Mouse (Mus musculus) stomach, postnatal 0 days (tissue): Measurements from ENCODE around the gene Hoxa3. TPM values are rescaled to one million over a fixed set of nuclear protein-coding genes. Genes with fewer than 3 reads are reported as not detected.
A peak's percentile ranks its signal among the peaks of the same experiment; 100 is the strongest.

Source experiments
- ATAC-seq: fragments of 200-750 bp; cut with Nextera tagmentation; 2 replicates; pipeline ENCODE4 v1.8.0; 2017; ENCODE audit not compliant: low FRiP score, low TSS enrichment
- DNase-seq: peaks from one replicate; pipeline ENCODE4 v3.0.0-alpha.2; 2016; ENCODE audit warnings: low spot score
- H3K27ac ChIP-seq: fragments of 300-500 bp; sonication (generic); replicated peaks from 2 replicates; pipeline ENCODE4 v1.5.1; 2014; ENCODE audit warnings: mild to moderate bottlenecking, control low read depth
- H3K27me3 ChIP-seq: fragments of 300-500 bp; sonication (generic); 2 replicates; pipeline ENCODE4 v1.6.1; 2014; ENCODE audit warnings: low read length; ENCODE audit not compliant: control insufficient read depth, insufficient read depth
- H3K36me3 ChIP-seq: fragments of 300-500 bp; sonication (generic); 2 replicates; pipeline ENCODE4 v1.6.1; 2014; ENCODE audit warnings: low read length, mixed read lengths; ENCODE audit not compliant: control insufficient read depth, insufficient read depth
- H3K4me1 ChIP-seq: fragments of 300-500 bp; sonication (generic); replicated peaks from 2 replicates; pipeline ENCODE4 v1.6.1; 2014; ENCODE audit warnings: antibody characterized with exemption; ENCODE audit not compliant: control insufficient read depth, insufficient read depth
- H3K4me2 ChIP-seq: fragments of 300-500 bp; sonication (generic); replicated peaks from 2 replicates; pipeline ENCODE4 v1.6.1; 2014; ENCODE audit warnings: low read depth, mild to moderate bottlenecking, control low read depth, moderate library complexity
- H3K4me3 ChIP-seq: fragments of 300-500 bp; sonication (generic); 2 replicates; pipeline ENCODE4 v1.5.1; 2014; ENCODE audit warnings: low read depth, low read length, control low read depth
- H3K9ac ChIP-seq: fragments of 300-500 bp; sonication (generic); 2 replicates; pipeline ENCODE4 v1.6.1; 2014; ENCODE audit warnings: mild to moderate bottlenecking, low read length, control low read depth, mixed read lengths
- H3K9me3 ChIP-seq: fragments of 300-500 bp; sonication (generic); 2 replicates; pipeline ENCODE4 v1.6.1; 2016; ENCODE audit warnings: low read length; ENCODE audit not compliant: control insufficient read depth
- CTCF ChIP-seq: IDR thresholded peaks from 2 replicates; pipeline ENCODE4 v1.5.1; 2016; ENCODE audit warnings: antibody characterized with exemption, low read depth, mild to moderate bottlenecking, moderate library complexity
- EP300 ChIP-seq: optimal IDR thresholded peaks from 2 replicates; pipeline ENCODE3; 2016; ENCODE audit warnings: antibody characterized with exemption
- WGBS: fragments of 180-500 bp; shearing (Covaris S2); extraction: QIAGEN DNeasy Blood & Tissue Kit; methylation state at CpG from one replicate; pipeline ENCODE4 v1.1.7; 2014; 5-methylcytosine and 5-hydroxymethylcytosine counted together
- polyA plus RNA-seq: library from polyadenylated mRNA; unstranded; fragments of >200 nt; fragmentation: Nextera tagmentation; extraction: Ambion mirVana; gene quantifications from 2 replicates; pipeline ENCODE4 v1.2.1, GENCODE M21; 2015

The Hoxa3 gene
- polyA plus RNA-seq, 1 experiment from 2014 or later = 2.8 TPM

DNA sequence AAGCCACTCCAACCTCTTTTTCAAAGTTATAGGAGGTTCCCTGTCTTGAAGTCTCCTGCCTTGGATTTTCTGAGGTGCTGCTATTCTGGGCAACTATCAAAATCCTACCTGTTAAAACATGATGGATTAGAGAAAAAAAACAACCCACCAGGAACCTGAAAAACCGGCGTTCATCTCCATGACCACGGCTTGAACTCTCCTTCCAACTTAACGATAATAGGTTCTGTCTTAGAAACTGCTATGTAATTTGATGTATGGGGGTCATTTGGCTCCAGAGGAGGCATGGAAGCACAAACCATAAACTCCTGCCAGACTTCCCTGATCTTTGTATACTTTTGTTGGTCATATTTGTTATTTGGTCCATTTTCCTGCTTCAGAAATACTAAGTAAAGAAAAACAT, 39.5 kb downstream of the Hoxa3 start:
- Histone ChIP-seq H3K27me3 (no peaks in the 10 kb centered on the region), H3K4me3 (peak overlapping the region; percentile 38), H3K36me3 (0 out of 2 replicates have a peak, but pooled peaks cover 1% of the 10 kb centered on the region), H3K4me2 (peak overlapping the region; percentile 65), H3K27ac (peak overlapping the region; percentile 95), H3K9me3 (no peaks in the 10 kb centered on the region), H3K9ac (peak overlapping the region; percentile 38; the same call in 1 of the 2 replicates), H3K4me1 (peaks cover 4% of the 10 kb centered on the region; the same call in 1 of the 2 replicates)
- TF ChIP-seq CTCF (no peak), EP300 (no peak)
- DNase-seq (peak; percentile 12), ATAC-seq (no peak)
- WGBS = 8% methylated on average over 4 of the region's 4 CpGs

DNA sequence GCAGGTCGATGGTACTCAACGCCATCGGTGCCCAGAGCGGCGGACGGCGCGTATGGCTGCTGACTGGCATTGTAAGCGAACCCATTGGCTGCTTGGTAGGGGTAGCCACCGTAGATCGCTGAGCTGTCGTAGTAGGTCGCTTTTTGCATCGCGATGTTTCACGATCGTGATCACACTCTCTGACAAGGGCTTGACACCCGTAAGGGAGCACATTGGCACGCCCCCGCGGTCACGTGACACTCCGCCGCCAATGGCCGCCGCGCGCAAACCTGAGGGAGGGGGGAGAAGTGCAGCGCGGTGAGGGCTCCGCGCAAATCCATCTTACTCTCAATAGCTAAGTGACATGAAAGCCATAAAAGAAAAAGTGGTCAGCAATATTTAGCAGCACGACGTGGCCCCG, 40.6 kb downstream of the Hoxa3 start:
- Histone ChIP-seq H3K9ac (peak overlapping the region; percentile 63), H3K36me3 (0 out of 2 replicates have a peak, but pooled peaks cover 2% of the 10 kb centered on the region), H3K27me3 (no peaks in the 10 kb centered on the region), H3K9me3 (no peaks in the 10 kb centered on the region), H3K4me2 (peak overlapping the region; percentile 65), H3K27ac (peak overlapping the region; percentile 97), H3K4me3 (peak overlapping the region; percentile 38), H3K4me1 (peaks cover 4% of the 10 kb centered on the region; the same call in 1 of the 2 replicates)
- DNase-seq (peak; percentile 85), ATAC-seq (peak; percentile 77)
- under 1% methylated on average over 35 of the region's 35 CpGs for WGBS
- TF ChIP-seq CTCF (no peak), EP300 (no peak)

DNA sequence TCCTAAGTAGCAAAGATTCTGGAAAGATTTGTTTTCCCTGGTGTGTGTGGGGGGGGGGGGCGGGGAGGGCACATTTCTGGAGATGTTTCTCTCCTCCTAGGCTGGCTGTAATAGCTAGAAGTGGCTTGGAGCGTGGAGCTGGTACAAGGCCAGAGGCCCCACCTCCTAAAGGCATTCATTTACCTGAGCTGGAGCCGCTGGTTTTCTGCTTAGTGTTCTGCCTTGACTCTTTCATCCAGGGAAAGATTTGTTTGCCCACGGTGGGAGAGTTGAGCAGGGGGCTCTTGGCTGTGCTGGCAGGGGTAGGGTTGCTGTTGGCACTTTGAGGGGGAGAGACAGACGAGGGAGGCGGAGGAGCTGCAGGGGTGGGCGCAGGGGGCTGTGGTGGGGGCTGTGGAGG, 41.2 kb downstream of the Hoxa3 start:
- DNase-seq (peak; percentile 30), ATAC-seq (no peak)
- Histone ChIP-seq H3K36me3 (0 out of 2 replicates have a peak, but pooled peaks cover 2% of the 10 kb centered on the region), H3K9ac (peak overlapping the region; percentile 63), H3K27me3 (no peaks in the 10 kb centered on the region), H3K4me1 (peaks cover 4% of the 10 kb centered on the region; the same call in 1 of the 2 replicates), H3K9me3 (no peaks in the 10 kb centered on the region), H3K27ac (peak overlapping the region; percentile 97), H3K4me2 (peak overlapping the region; percentile 65), H3K4me3 (peak overlapping the region; percentile 38)
- WGBS = 12% methylated on average over 6 of the region's 7 CpGs
- TF ChIP-seq CTCF (no peak), EP300 (no peak)

DNA sequence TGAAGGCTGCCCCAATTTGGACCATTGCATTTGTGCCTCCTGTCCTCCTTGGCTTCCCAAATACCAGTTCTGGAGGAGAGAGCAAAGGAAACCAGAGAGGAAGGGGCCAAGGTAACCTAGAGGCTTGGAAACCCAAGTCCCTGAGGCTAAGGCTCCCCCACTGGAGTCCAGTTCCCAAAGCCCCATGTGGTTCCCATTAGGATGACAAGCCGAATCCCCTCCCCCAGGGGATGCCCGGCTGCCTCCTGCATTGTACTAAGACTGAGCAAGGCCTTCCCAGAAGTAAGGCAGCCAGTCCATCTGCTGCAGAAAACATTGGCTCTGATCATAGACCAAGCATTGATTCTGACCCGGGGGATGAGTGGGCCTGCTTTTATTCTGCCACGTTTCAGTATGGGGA, 41.8 kb downstream of the Hoxa3 start:
- no peak for TF ChIP-seq EP300
- TF ChIP-seq CTCF = no peak
- 25% methylated on average over 4 of the region's 4 CpGs for WGBS
- DNase-seq = no peak
- H3K27me3 ChIP-seq = no peaks in the 10 kb centered on the region
- no peaks in the 10 kb centered on the region for H3K9me3 ChIP-seq
- peak overlapping the region; percentile 97 for H3K27ac ChIP-seq
- peak overlapping the region; percentile 62 for H3K4me2 ChIP-seq
- H3K36me3 ChIP-seq = 0 out of 2 replicates have a peak, but pooled peaks cover 2% of the 10 kb centered on the region
- ATAC-seq = no peak
- peaks cover 4% of the 10 kb centered on the region; the same call in 1 of the 2 replicates for H3K4me1 ChIP-seq
- H3K9ac ChIP-seq = 0 out of 2 replicates have a peak overlapping the region, but pooled peaks have one; percentile 31
- peak overlapping the region; percentile 65; the same call in 1 of the 2 replicates for H3K4me3 ChIP-seq

DNA sequence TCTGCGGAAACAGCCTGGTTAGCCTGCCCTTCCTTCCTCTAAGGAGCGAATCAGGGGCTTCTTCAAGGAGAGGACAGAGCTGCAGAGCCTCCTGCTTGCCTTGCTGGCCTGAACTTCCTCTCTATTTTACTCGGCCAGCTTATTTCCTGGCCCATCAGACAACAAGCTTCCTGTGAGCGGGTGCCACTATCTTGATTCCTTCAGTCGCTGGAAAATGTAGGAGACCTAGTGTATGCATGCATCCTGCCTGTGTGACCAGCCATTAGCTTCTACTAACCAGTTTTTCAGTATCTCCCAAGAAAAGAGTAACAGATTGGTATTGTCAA, 42.3 kb downstream of the Hoxa3 start:
- Histone ChIP-seq H3K4me2 (peak overlapping the region; percentile 62), H3K27me3 (no peaks in the 10 kb centered on the region), H3K4me3 (peak overlapping the region; percentile 65; the same call in 1 of the 2 replicates), H3K4me1 (peaks cover 4% of the 10 kb centered on the region; the same call in 1 of the 2 replicates), H3K36me3 (0 out of 2 replicates have a peak, but pooled peaks cover 2% of the 10 kb centered on the region), H3K9ac (peak overlapping the region; percentile 66), H3K9me3 (no peaks in the 10 kb centered on the region), H3K27ac (peak overlapping the region; percentile 97)
- WGBS = 28% methylated on average over 5 of the region's 5 CpGs
- TF ChIP-seq EP300 (no peak), CTCF (no peak)
- ATAC-seq (no peak; the same call in 1 of the 2 replicates), DNase-seq (no peak)

DNA sequence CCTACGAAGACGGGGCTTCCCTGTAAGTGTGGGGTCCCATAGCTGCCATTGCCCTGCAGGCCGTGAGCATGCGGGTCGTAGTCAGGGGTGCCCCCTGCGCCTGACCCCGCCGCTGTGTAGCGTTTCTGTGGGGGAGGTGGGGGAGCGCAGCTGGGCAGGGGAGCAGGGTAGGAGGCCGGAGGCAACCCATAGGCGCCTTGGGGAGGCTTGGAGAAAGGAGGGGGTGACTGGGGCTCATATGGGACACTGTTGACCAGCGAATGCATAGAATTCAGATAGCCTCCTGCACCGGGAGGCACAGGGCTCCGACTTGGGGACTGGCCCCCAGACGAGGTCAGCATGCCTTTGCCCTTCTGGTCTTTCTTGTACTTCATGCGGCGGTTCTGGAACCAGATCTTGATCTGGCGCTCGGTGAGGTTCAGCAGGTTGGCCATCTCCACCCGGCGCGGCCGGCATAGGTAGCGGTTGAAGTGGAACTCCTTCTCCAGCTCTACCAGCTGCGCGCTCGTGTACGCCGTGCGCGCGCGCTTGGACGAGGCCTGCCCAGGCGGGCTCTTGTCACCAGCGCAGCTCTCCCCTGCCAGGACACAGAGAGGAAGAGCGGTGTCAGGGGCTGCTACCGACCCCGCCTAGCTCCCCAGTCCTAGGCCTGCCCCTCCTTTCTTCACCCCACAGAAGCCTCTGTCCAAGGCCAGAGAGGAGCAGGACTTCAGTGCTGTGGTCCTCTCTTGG, 42.8 kb downstream of the Hoxa3 start:
- no peak for DNase-seq
- peak; percentile 24 for ATAC-seq
- H3K9ac ChIP-seq = peak overlapping the region; percentile 66
- H3K36me3 ChIP-seq = 0 out of 2 replicates have a peak, but pooled peaks cover 2% of the 10 kb centered on the region
- peak overlapping the region; percentile 62 for H3K4me2 ChIP-seq
- H3K9me3 ChIP-seq = no peaks in the 10 kb centered on the region
- H3K4me1 ChIP-seq = peaks cover 4% of the 10 kb centered on the region; the same call in 1 of the 2 replicates
- no peaks in the 10 kb centered on the region for H3K27me3 ChIP-seq
- TF ChIP-seq CTCF (no peak), EP300 (no peak)
- WGBS = 23% methylated on average over 40 of the region's 40 CpGs
- peak overlapping the region; percentile 97 for H3K27ac ChIP-seq
- peak overlapping the region; percentile 65 for H3K4me3 ChIP-seq
